Mouse (Mus musculus) ES-E14 (cell line): ENCODE results near the gene Cmtm7. TPM values are rescaled to one million over a fixed set of nuclear protein-coding genes. Genes with fewer than 3 reads are reported as not detected.

Experiments used
- DNase-seq: peaks from one replicate; pipeline ENCODE4 v3.0.0-alpha.2; 2013; ENCODE audit warnings: low read depth, low spot score
- H3K27ac ChIP-seq: 2 replicates; pipeline ENCODE4 v1.5.1; 2012; ENCODE audit warnings: low read depth, mild to moderate bottlenecking, low read length, moderate library complexity, mixed read lengths; ENCODE audit not compliant: poor library complexity, insufficient read depth, severe bottlenecking
- H3K36me3 ChIP-seq: 2 replicates; pipeline ENCODE4 v1.6.1; 2012; ENCODE audit warnings: mild to moderate bottlenecking, low read length, moderate library complexity, mixed read lengths; ENCODE audit not compliant: control insufficient read depth, poor library complexity, insufficient read depth, severe bottlenecking
- H3K4me1 ChIP-seq, 2 experiments: fragments of 150-350 bp in 1 of 2; sonication (generic) in 1 of 2; 2 replicates each; pipeline ENCODE4 v1.6.1; 2012; ENCODE audit warnings: low read length in 2 of 2, mild to moderate bottlenecking in 1 of 2, mixed read lengths in 1 of 2; ENCODE audit not compliant: control insufficient read depth in 2 of 2, insufficient read depth in 2 of 2, poor library complexity in 1 of 2
- H3K4me3 ChIP-seq, 2 experiments: fragments of 150-350 bp in 1 of 2; sonication (generic) in 1 of 2; 2 replicates each; pipeline ENCODE4 v1.5.1; 2012; ENCODE audit warnings: low read length in 2 of 2, low read depth in 1 of 2, mild to moderate bottlenecking in 1 of 2, mixed read lengths in 1 of 2; ENCODE audit not compliant: insufficient read depth in 1 of 2, poor library complexity in 1 of 2, severe bottlenecking in 1 of 2
- H3K9ac ChIP-seq: 2 replicates; pipeline ENCODE4 v1.6.1; 2012; ENCODE audit warnings: low read depth, mild to moderate bottlenecking, low read length, mixed read lengths; ENCODE audit not compliant: poor library complexity, insufficient read depth, severe bottlenecking
- H3K9me3 ChIP-seq: fragments of 150-350 bp; sonication (generic); 2 replicates; pipeline ENCODE4 v1.6.1; 2012; ENCODE audit warnings: low read depth, mild to moderate bottlenecking, low read length; ENCODE audit not compliant: control insufficient read depth, insufficient read depth
- CHD2 ChIP-seq: IDR thresholded peaks from 2 replicates; pipeline ENCODE4 v1.6.1; 2014; ENCODE audit warnings: mild to moderate bottlenecking, low read depth, low read length, inconsistent platforms
- HCFC1 ChIP-seq: IDR thresholded peaks from 2 replicates; pipeline ENCODE4 v1.6.1; 2012; ENCODE audit warnings: low read length, inconsistent platforms, borderline replicate concordance; ENCODE audit not compliant: insufficient read depth
- MAFK ChIP-seq: IDR thresholded peaks from 2 replicates; pipeline ENCODE4 v1.6.1; 2014; ENCODE audit warnings: mild to moderate bottlenecking, low read depth, low read length, inconsistent platforms; ENCODE audit not compliant: insufficient read depth
- ZC3H11A ChIP-seq: IDR thresholded peaks from 2 replicates; pipeline ENCODE4 v1.6.1; 2012; ENCODE audit warnings: low read depth, mild to moderate bottlenecking, inconsistent platforms, low read length, borderline replicate concordance
- ZNF384 ChIP-seq: IDR thresholded peaks from 2 replicates; pipeline ENCODE4 v1.6.1; 2012; ENCODE audit warnings: low read depth, low read length, inconsistent platforms
- in situ Hi-C, 2 experiments: fragments of 600-800 bp; cut with MboI; formaldehyde crosslinking; loops; one replicate each; pipeline ENCODE4 v1.15.1; 2025; ENCODE audit warnings: low sequenced_read_pairs in 2 of 2, inconsistent platforms in 1 of 2; ENCODE audit not compliant: unreplicated experiment in 2 of 2
- total RNA-seq: library from RNA; depleted of rRNA; stranded (reverse); fragments of 300-350 nt; gene quantifications from 2 replicates; pipeline ENCODE4 v1.2.3, GENCODE M21; 2012

Gene Cmtm7
- total RNA-seq, 1 experiment: 75.1 TPM

- peak; percentile 45 for DNase-seq
- Histone ChIP-seq H3K4me1 (peaks cover 4 to 17% of the 10 kb centered on the region in 2 experiments; a peak in 3 of 4 replicates), H3K4me3 (no peak overlapping the region), H3K9ac (no peak overlapping the region), H3K9me3 (no peaks in the 10 kb centered on the region), H3K36me3 (peaks cover 2% of the 10 kb centered on the region; the same call in 1 of the 2 replicates), H3K27ac (no peak overlapping the region)
- no peak for TF ChIP-seq MAFK
- no peak for TF ChIP-seq HCFC1
- no peak for TF ChIP-seq CHD2
- no peak for TF ChIP-seq ZNF384
- TF ChIP-seq ZC3H11A: no peak
- in situ Hi-C loops: no loop called here
Observed at GRCm38 (mm10) chr9:114778877-114779276, 2.8 kb downstream of the Cmtm7 start.

DNA sequence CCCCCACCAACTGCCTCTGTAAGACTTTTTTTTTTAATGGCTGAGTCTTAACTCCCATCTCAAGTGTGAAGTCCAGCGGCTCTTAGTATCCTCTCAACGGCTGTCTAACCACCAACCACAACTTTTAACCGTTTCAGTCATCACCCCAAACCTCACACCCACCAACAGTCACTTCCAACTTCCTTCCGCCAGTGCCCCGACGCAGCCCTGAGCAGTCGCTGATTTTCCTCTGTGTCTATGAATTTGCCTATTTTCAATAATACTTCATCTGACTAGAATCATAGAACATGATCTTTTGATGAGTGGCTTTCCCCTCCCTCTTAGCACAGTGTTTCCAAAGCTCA is 3.6 kb downstream of the Cmtm7 start:
- in situ Hi-C loops: no loop called here
- peaks cover 4 to 15% of the 10 kb centered on the region in 2 experiments; a peak in 3 of 4 replicates for H3K4me1 ChIP-seq
- H3K4me3 ChIP-seq: no peak overlapping the region
- no peaks in the 10 kb centered on the region for H3K9me3 ChIP-seq
- peaks cover 4% of the 10 kb centered on the region; the same call in 1 of the 2 replicates for H3K36me3 ChIP-seq
- H3K27ac ChIP-seq: no peak overlapping the region
- H3K9ac ChIP-seq: no peak overlapping the region
- DNase-seq: no peak
- TF ChIP-seq ZNF384: no peak
- no peak for TF ChIP-seq ZC3H11A
- no peak for TF ChIP-seq MAFK
- no peak for TF ChIP-seq HCFC1
- TF ChIP-seq CHD2: no peak

DNA sequence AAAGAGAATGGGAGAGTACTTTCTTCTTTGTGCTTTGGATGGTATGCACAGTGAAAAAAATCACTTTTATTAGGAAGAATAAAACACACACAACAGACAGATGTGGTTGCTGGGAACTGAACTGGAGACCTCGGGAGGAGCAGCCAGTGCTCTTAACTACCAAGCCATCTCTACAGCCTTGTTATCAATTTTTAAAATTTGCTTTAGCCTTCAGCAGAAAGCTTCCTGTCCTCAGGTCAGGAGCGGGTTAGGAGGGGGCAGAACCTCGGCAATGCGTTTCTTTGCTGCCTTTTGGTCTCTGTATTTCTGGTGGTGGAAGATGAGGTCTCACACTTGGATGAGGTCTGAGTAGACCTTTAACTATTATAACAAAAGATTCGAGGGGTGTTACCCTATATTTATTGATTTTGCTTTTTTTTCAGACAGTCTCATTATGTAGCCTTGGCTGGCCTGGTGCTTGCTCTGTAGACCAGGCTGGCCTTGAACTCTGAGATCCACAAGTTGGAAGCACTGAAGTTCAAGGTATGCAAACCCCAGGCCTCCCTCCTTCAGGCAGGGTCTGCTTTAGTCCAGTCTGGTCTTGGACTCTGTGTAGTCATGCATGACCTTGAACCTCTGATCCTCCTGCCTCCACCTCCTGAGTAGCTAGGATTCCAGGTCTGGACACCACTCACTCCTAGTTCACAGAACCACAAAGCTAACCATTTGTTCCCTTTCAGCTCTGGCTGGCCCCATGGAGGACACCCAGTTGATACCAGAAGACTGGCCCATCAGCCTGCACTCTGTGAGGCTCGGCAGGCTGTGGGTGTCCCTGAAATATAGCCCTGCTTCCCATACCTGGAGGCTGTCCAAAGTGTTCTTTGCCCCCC is 4.2 kb downstream of the Cmtm7 start:
- in situ Hi-C loops: no loop called here

GRCm38 (mm10) chr9:114776361-114776760 is 5.3 kb downstream of the Cmtm7 start:
- Histone ChIP-seq H3K36me3 (peaks cover 12% of the 10 kb centered on the region), H3K9me3 (no peaks in the 10 kb centered on the region), H3K9ac (no peak overlapping the region), H3K4me3 (no peak overlapping the region), H3K27ac (no peak overlapping the region), H3K4me1 (peaks cover 4 to 11% of the 10 kb centered on the region in 2 experiments; a peak in 3 of 4 replicates)
- in situ Hi-C loops: no loop called here
- no peak for TF ChIP-seq HCFC1
- no peak for TF ChIP-seq ZNF384
- no peak for TF ChIP-seq ZC3H11A
- no peak for TF ChIP-seq MAFK
- no peak for TF ChIP-seq CHD2
- no peak for DNase-seq

More for the DNA sequence above, 4.2 kb downstream of the Cmtm7 start:
- TF ChIP-seq CHD2 (no peak), ZNF384 (no peak), MAFK (no peak), HCFC1 (no peak), ZC3H11A (no peak)
- peaks cover 4 to 13% of the 10 kb centered on the region in 2 experiments; a peak in 3 of 4 replicates for H3K4me1 ChIP-seq
- H3K36me3 ChIP-seq: peaks cover 8% of the 10 kb centered on the region
- no peaks in the 10 kb centered on the region for H3K9me3 ChIP-seq
- no peak overlapping the region for H3K4me3 ChIP-seq
- H3K9ac ChIP-seq: no peak overlapping the region
- DNase-seq: no peak
- no peak overlapping the region for H3K27ac ChIP-seq
